Mouse (Mus musculus): ENCODE results near the gene Lipo3. TPM values are rescaled to one million over a fixed set of nuclear protein-coding genes. Genes with fewer than 3 reads are reported as not detected.
A peak's percentile ranks its signal among the peaks of the same experiment; 100 is the strongest.
"Not testable (repeated sequence)": the region's sequence is repeated elsewhere in the genome, so short reads cannot be mapped to it uniquely, and the experiment has no call there.

Lipo3 gene
- total RNA-seq (2021), result 1 to 10 TPM; 5.1 to 5.5 TPM
- long read RNA-seq, experiment 1, partial matches to known transcripts, result 0 of 5 reads
- long read RNA-seq, experiment 1, other reads (novel, unspliced or antisense), result 4 of 5 reads
- long read RNA-seq, experiment 2, transcript Lipo3-202 (11 exons, 2,839 nt), result major isoform, 8 of 16 reads
- long read RNA-seq, experiment 2, partial matches to known transcripts, result 0 of 16 reads
- long read RNA-seq, experiment 2, other reads (novel, unspliced or antisense), result 8 of 16 reads

GRCm38 (mm10) chr19:33761287-33762086 lies at the start of gene Lipo3:
Gene Lipo3, minus strand, starts transcription at chr19:33761951.
- intact Hi-C loops (cut with DNase I), result not testable (repeated sequence)
- peak; percentile 1 to 12 for DNase-seq (ENCODE audit: low spot score in 2 of 2)

GRCm38 (mm10) chr19:33787359-33787758 lies 25.6 kb upstream of the Lipo3 start, which contains the start of gene Lipo1:
Gene Lipo1, minus strand, starts transcription at chr19:33787459.
- DNase-seq (ENCODE audit: low spot score in 2 of 2); intact Hi-C loops (cut with DNase I): not testable (repeated sequence)

- intact Hi-C loops (cut with DNase I), result no loop called here
- DNase-seq (ENCODE audit: low spot score in 2 of 2), result peak; percentile 4 to 17
These were observed 25.0 kb upstream of the Lipo3 start for GRCm38 (mm10) chr19:33786576-33787277.

- DNase-seq (ENCODE audit: low spot score in 2 of 2); intact Hi-C loops (cut with DNase I): not testable (repeated sequence)
These were observed 10.5 kb downstream of the Lipo3 start, which contains the start of gene Lipo2 for GRCm38 (mm10) chr19:33751259-33751658. Gene Lipo2, minus strand, starts transcription at chr19:33751359.

GRCm38 (mm10) chr19:33625152-33625551 lies 136.6 kb downstream of the Lipo3 start, which contains the start of gene Gm8978:
Gene Gm8978, minus strand, starts transcription at chr19:33625252.
- intact Hi-C loops (cut with DNase I); DNase-seq (ENCODE audit: low spot score in 2 of 2): not testable (repeated sequence)

- intact Hi-C loops (cut with DNase I), result not testable (repeated sequence)
- peak; percentile 35 to 52 for DNase-seq (ENCODE audit: low spot score in 2 of 2)
These were observed 172.0 kb downstream of the Lipo3 start for GRCm38 (mm10) chr19:33589626-33590302.

- DNase-seq (ENCODE audit: low spot score in 2 of 2); intact Hi-C loops (cut with DNase I): not testable (repeated sequence)
These were observed 193.2 kb downstream of the Lipo3 start for GRCm38 (mm10) chr19:33568551-33568950.

GRCm38 (mm10) chr19:33517680-33518079 lies 244.1 kb downstream of the Lipo3 start, which contains the start of gene Lipo4:
Gene Lipo4, minus strand, starts transcription at chr19:33517780.
- no peak for DNase-seq (ENCODE audit: low spot score in 2 of 2)
- intact Hi-C loops (cut with DNase I), result no loop called here

Small RNA genes within 50 kb of the gene (microRNA-seq; reads per million reads assigned to microRNA genes)
- gene Gm27440, result 0 reads per million in 2 experiments

Other genes starting within 250 kb of the Lipo3 start
- gene Lipo4, start 244.2 kb downstream of the Lipo3 start, total RNA-seq (2021), result under 1 TPM in 1 of 2 experiments, not detected in 1; 0.19 TPM
- gene Gm8978, start 136.7 kb downstream of the Lipo3 start, total RNA-seq (2021), result not detected
- under 1 TPM in 1 of 2 experiments, not detected in 1; 0.23 TPM for gene Lipo2, start 10.6 kb downstream of the Lipo3 start, total RNA-seq (2021)
- gene Lipo1, start 25.5 kb upstream of the Lipo3 start, total RNA-seq (2021), result not detected
- not detected for gene Lipf, start 199.2 kb upstream of the Lipo3 start, total RNA-seq (2021)
- gene Lipk, start 246.3 kb upstream of the Lipo3 start, total RNA-seq (2021), result not detected